Mouse (Mus musculus) right cerebral cortex, postnatal 4 days (tissue): ENCODE data around the gene Sgsm2.
A peak's percentile ranks its signal among the peaks of the same experiment; 100 is the strongest.

ENCODE experiments used
- DNase-seq: peaks from one replicate; pipeline ENCODE4 v3.0.0-alpha.2; 2022

Gene Sgsm2

GRCm38 (mm10) chr11:74839860-74840715 lies 56.8 kb downstream of the Sgsm2 start:
- DNase-seq: no peak

- no peak for DNase-seq
Observed at GRCm38 (mm10) chr11:74838971-74839370, 57.9 kb downstream of the Sgsm2 start.

GRCm38 (mm10) chr11:74838441-74838840 lies 58.4 kb downstream of the Sgsm2 start:
- peak; percentile 86 for DNase-seq

GRCm38 (mm10) chr11:74837694-74838431 lies 59.0 kb downstream of the Sgsm2 start:
- peak; percentile 83 for DNase-seq

GRCm38 (mm10) chr11:74837056-74837693 lies 59.7 kb downstream of the Sgsm2 start:
- no peak for DNase-seq

GRCm38 (mm10) chr11:74836225-74837055 lies 60.4 kb downstream of the Sgsm2 start:
- DNase-seq: no peak

GRCm38 (mm10) chr11:74835593-74836224 lies 61.2 kb downstream of the Sgsm2 start:
- no peak for DNase-seq

- DNase-seq: no peak
Observed at GRCm38 (mm10) chr11:74834650-74835277, 62.1 kb downstream of the Sgsm2 start.

- DNase-seq: no peak
Observed at GRCm38 (mm10) chr11:74834359-74834638, 62.6 kb downstream of the Sgsm2 start.

GRCm38 (mm10) chr11:74833536-74834358 lies 63.1 kb downstream of the Sgsm2 start:
- DNase-seq: no peak

- peak; percentile 65 for DNase-seq
Observed at GRCm38 (mm10) chr11:74832503-74833143, 64.2 kb downstream of the Sgsm2 start.

- peak; percentile 98 for DNase-seq
Observed at GRCm38 (mm10) chr11:74831606-74832451, 65.0 kb downstream of the Sgsm2 start.

GRCm38 (mm10) chr11:74831191-74831605 lies 65.7 kb downstream of the Sgsm2 start:
- DNase-seq: peak; percentile 54

GRCm38 (mm10) chr11:74830256-74831161 lies 66.4 kb downstream of the Sgsm2 start, which contains the start of gene Mnt:
Gene Mnt, plus strand, starts transcription at chr11:74830920.
- DNase-seq: peak; percentile 96

- DNase-seq: peak; percentile 72
Observed at GRCm38 (mm10) chr11:74829812-74830211, 67.0 kb downstream of the Sgsm2 start.

- peak; percentile 5 for DNase-seq
Observed at GRCm38 (mm10) chr11:74828965-74829550, 67.8 kb downstream of the Sgsm2 start.

- peak; percentile 13 for DNase-seq
Observed at GRCm38 (mm10) chr11:74828404-74828931, 68.4 kb downstream of the Sgsm2 start.
